Mouse (Mus musculus) CH12.LX (cell line): ENCODE results near the gene Nkx2-5. TPM values are rescaled to one million over a fixed set of nuclear protein-coding genes. Genes with fewer than 3 reads are reported as not detected.

Source experiments
- DNase-seq: peaks from one replicate; pipeline ENCODE4 v3.0.0-alpha.2; 2013; ENCODE audit errors: extremely low read depth
- H3K27ac ChIP-seq: 2 replicates; pipeline ENCODE4 v1.5.1; 2012; ENCODE audit warnings: low read depth, mild to moderate bottlenecking, control low read depth, moderate library complexity; ENCODE audit not compliant: insufficient read depth
- H3K27me3 ChIP-seq: replicated peaks from 2 replicates; pipeline ENCODE3; 2012; ENCODE audit warnings: inconsistent platforms
- H3K36me3 ChIP-seq, 2 experiments: replicated peaks in 1 of 2; 2 replicates each; pipeline versions ENCODE3 to v1.6.1; 2012; ENCODE audit warnings: inconsistent platforms in 1 of 2, low read length in 1 of 2, mild to moderate bottlenecking in 1 of 2, mixed read lengths in 1 of 2, moderate library complexity in 1 of 2; ENCODE audit not compliant: control insufficient read depth in 1 of 2, insufficient read depth in 1 of 2
- H3K4me1 ChIP-seq, 2 experiments: 2 replicates each; pipeline ENCODE4 v1.6.1; 2012; ENCODE audit warnings: inconsistent platforms in 1 of 2, moderate library complexity in 1 of 2; ENCODE audit not compliant: insufficient read depth in 2 of 2, control insufficient read depth in 1 of 2
- H3K4me2 ChIP-seq: 2 replicates; pipeline ENCODE4 v1.6.1; 2012; ENCODE audit warnings: low read depth, mild to moderate bottlenecking, control low read depth; ENCODE audit not compliant: poor library complexity, insufficient read depth, severe bottlenecking
- H3K4me3 ChIP-seq, 3 experiments: fragments of 150-350 bp in 1 of 3; sonication (generic) in 1 of 3; replicated peaks in 1 of 3; 2 replicates each; pipeline versions ENCODE3 to v1.5.1; 2011 to 2012; ENCODE audit warnings: low read depth in 2 of 3, low read length in 2 of 3, mild to moderate bottlenecking in 2 of 3, moderate library complexity in 2 of 3, control low read depth in 1 of 3, improper control_type of control experiment in 1 of 3, inconsistent platforms in 1 of 3, mixed read lengths in 1 of 3; ENCODE audit not compliant: poor library complexity in 1 of 3
- H3K79me2 ChIP-seq: replicated peaks from 2 replicates; pipeline ENCODE4 v1.6.1; 2012; ENCODE audit warnings: mild to moderate bottlenecking, moderate library complexity; ENCODE audit not compliant: control insufficient read depth, poor library complexity, insufficient read depth, severe bottlenecking; ENCODE audit errors: extremely low read depth
- H3K9ac ChIP-seq: 2 replicates; pipeline ENCODE4 v1.6.1; 2012; ENCODE audit warnings: low read depth, mild to moderate bottlenecking, control low read depth, moderate library complexity; ENCODE audit not compliant: insufficient read depth
- H3K9me3 ChIP-seq: replicated peaks from 2 replicates; pipeline ENCODE3; 2012; ENCODE audit warnings: low read length, inconsistent platforms, mixed read lengths
- CHD1 ChIP-seq: IDR thresholded peaks from 2 replicates; pipeline ENCODE4 v1.6.1; 2012; ENCODE audit warnings: low read depth, low read length, improper control_type of control experiment, inconsistent platforms
- E2F4 ChIP-seq: IDR thresholded peaks from 2 replicates; pipeline ENCODE4 v1.6.1; 2011; ENCODE audit warnings: low read depth, low read length, improper control_type of control experiment; ENCODE audit not compliant: insufficient replicate concordance
- JUN ChIP-seq: IDR thresholded peaks from 2 replicates; pipeline ENCODE4 v1.6.1; 2011; ENCODE audit warnings: low read depth, mild to moderate bottlenecking, low read length, improper control_type of control experiment, moderate library complexity; ENCODE audit not compliant: insufficient read depth
- JUND ChIP-seq: conservative IDR thresholded peaks from 2 replicates; pipeline ENCODE4 v1.6.1; 2011; ENCODE audit warnings: low read depth, low read length, improper control_type of control experiment
- KAT2A ChIP-seq: IDR thresholded peaks from 2 replicates; pipeline ENCODE4 v1.6.1; 2012; ENCODE audit warnings: low read length, improper control_type of control experiment, inconsistent platforms; ENCODE audit not compliant: insufficient replicate concordance
- MAFK ChIP-seq: IDR thresholded peaks from 2 replicates; pipeline ENCODE4 v1.6.1; 2011; ENCODE audit warnings: low read length, improper control_type of control experiment; ENCODE audit not compliant: insufficient replicate concordance
- MAZ ChIP-seq: IDR thresholded peaks from 2 replicates; pipeline ENCODE4 v1.6.1; 2012; ENCODE audit warnings: low read depth, mild to moderate bottlenecking, inconsistent platforms, low read length, improper control_type of control experiment, moderate library complexity
- MEF2A ChIP-seq: IDR thresholded peaks from 2 replicates; pipeline ENCODE4 v1.6.1; 2014; ENCODE audit warnings: low read depth, mild to moderate bottlenecking, inconsistent platforms, low read length, improper control_type of control experiment, borderline replicate concordance
- MXI1 ChIP-seq: IDR thresholded peaks from 2 replicates; pipeline ENCODE4 v1.6.1; 2011; ENCODE audit warnings: mild to moderate bottlenecking, low read depth, low read length, improper control_type of control experiment
- NELFE ChIP-seq: IDR thresholded peaks from 2 replicates; pipeline ENCODE4 v1.6.1; 2011; ENCODE audit warnings: low read depth, low read length, improper control_type of control experiment
- NRF1 ChIP-seq: IDR thresholded peaks from 2 replicates; pipeline ENCODE4 v1.6.1; 2014; ENCODE audit warnings: low read depth, mild to moderate bottlenecking, inconsistent platforms, low read length, improper control_type of control experiment, moderate library complexity
- PAX5 ChIP-seq: IDR thresholded peaks from 2 replicates; pipeline ENCODE4 v1.6.1; 2012; ENCODE audit warnings: low read length, inconsistent platforms, mixed read lengths
- RAD21 ChIP-seq: IDR thresholded peaks from 2 replicates; pipeline ENCODE4 v1.6.1; 2011; ENCODE audit warnings: low read depth, mild to moderate bottlenecking, low read length, improper control_type of control experiment, moderate library complexity
- SMC3 ChIP-seq: IDR thresholded peaks from 2 replicates; pipeline ENCODE4 v1.6.1; 2011; ENCODE audit warnings: low read depth, low read length, improper control_type of control experiment
- TBP ChIP-seq: conservative IDR thresholded peaks from 2 replicates; pipeline ENCODE4 v1.6.1; 2011; ENCODE audit warnings: low read depth, low read length, improper control_type of control experiment
- ZC3H11A ChIP-seq: IDR thresholded peaks from 2 replicates; pipeline ENCODE4 v1.6.1; 2012; ENCODE audit warnings: low read depth, mild to moderate bottlenecking, inconsistent platforms, low read length, improper control_type of control experiment
- ZKSCAN1 ChIP-seq: IDR thresholded peaks from 2 replicates; pipeline ENCODE4 v1.6.1; 2012; ENCODE audit warnings: low read depth, inconsistent platforms, low read length, improper control_type of control experiment, borderline replicate concordance
- ZMIZ1 ChIP-seq: IDR thresholded peaks from 2 replicates; pipeline ENCODE4 v1.6.1; 2012; ENCODE audit warnings: low read depth, mild to moderate bottlenecking, inconsistent platforms, low read length, improper control_type of control experiment
- dilution Hi-C: fragments of 300-500 bp; cut with MboI; formaldehyde crosslinking; loops from 2 replicates; pipeline ENCODE4 v1.14.3; 2020; ENCODE audit warnings: low sequenced_read_pairs; ENCODE audit not compliant: extremely low pct_unique_long_range_greater_than_20kb, extremely low pct_ligation_motif_present
- in situ Hi-C: fragments of 300-500 bp; cut with MboI; formaldehyde crosslinking; loops from 3 replicates; pipeline ENCODE4 v1.14.3; 2019; ENCODE audit warnings: low sequenced_read_pairs, low pct_ligation_motif_present, low pct_unique_long_range_greater_than_20kb, mixed read lengths
- polyA plus RNA-seq: library from polyadenylated mRNA; unstranded; fragments of >175 nt; gene quantifications from 2 replicates; pipeline ENCODE4 v1.2.1, GENCODE M21; 2012; ENCODE audit warnings: low read depth; ENCODE audit not compliant: insufficient read length
- total RNA-seq, 2 experiments: library from RNA; depleted of rRNA; stranded (reverse); fragments of 300-350 nt in 1 of 2; fragments of >200 nt in 1 of 2; gene quantifications; 2 replicates each; pipeline ENCODE4 v1.2.3; 2012 to 2014

The Nkx2-5 gene
- total and polyA plus RNA-seq, 3 experiments, result not detected

DNA sequence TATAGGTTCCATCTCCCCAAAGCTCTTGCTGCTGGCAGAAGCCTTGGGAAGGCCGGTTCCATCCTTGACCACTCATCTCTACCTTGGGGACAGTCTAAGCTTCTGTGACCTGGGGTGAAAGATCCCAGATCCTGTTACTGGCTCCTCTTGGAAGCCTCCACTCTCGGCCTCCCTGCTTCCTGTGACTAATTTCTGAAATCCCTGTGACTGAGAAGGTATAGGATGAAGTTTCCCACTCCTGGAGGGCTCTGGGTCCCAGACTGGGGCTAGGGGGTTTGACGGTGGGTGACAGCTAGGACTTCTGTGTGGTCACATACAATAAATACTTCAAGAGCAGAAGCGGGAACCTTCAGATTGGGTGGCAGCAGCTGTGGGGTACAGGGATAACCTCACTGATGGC lies 16.1 kb upstream of the Nkx2-5 start:
- dilution Hi-C loops, result no loop called here
- Histone ChIP-seq H3K4me2 (no peak overlapping the region), H3K36me3 (no peaks in the 10 kb centered on the region), H3K4me3 (no peak overlapping the region), H3K4me1 (peaks cover 10 to 24% of the 10 kb centered on the region in 2 experiments), H3K9me3 (peaks cover 7% of the 10 kb centered on the region), H3K27ac (no peak overlapping the region), H3K27me3 (no peaks in the 10 kb centered on the region), H3K79me2 (no peaks in the 10 kb centered on the region), H3K9ac (no peak overlapping the region)
- in situ Hi-C loops, result loop anchor here (5.0 kb wide), 1 partner anchor 44 kb away; no protein-coding TSS in a partner anchor
- DNase-seq, result no peak
- no peak for TF ChIP-seq ZMIZ1
- TF ChIP-seq TBP, result no peak
- TF ChIP-seq SMC3, result no peak
- TF ChIP-seq NRF1, result no peak
- no peak for TF ChIP-seq PAX5
- no peak for TF ChIP-seq MEF2A
- TF ChIP-seq ZKSCAN1, result no peak
- TF ChIP-seq MAFK, result no peak
- no peak for TF ChIP-seq MAZ
- no peak for TF ChIP-seq CHD1
- TF ChIP-seq JUND, result no peak
- TF ChIP-seq E2F4, result no peak
- no peak for TF ChIP-seq ZC3H11A
- no peak for TF ChIP-seq NELFE
- no peak for TF ChIP-seq KAT2A
- TF ChIP-seq RAD21, result no peak
- no peak for TF ChIP-seq JUN

- Histone ChIP-seq H3K9me3 (no peaks in the 10 kb centered on the region), H3K36me3 (no peaks in the 10 kb centered on the region), H3K4me1 (peaks cover 0 to 8% of the 10 kb centered on the region in 2 experiments; a peak in 3 of 4 replicates), H3K4me2 (no peak overlapping the region), H3K27me3 (no peaks in the 10 kb centered on the region), H3K4me3 (no peak overlapping the region), H3K27ac (no peak overlapping the region), H3K9ac (no peak overlapping the region), H3K79me2 (no peaks in the 10 kb centered on the region)
- no peak for TF ChIP-seq MXI1
- in situ Hi-C loops, result no loop called here
- no peak for DNase-seq
- dilution Hi-C loops, result no loop called here
Observed at GRCm38 (mm10) chr17:26852262-26852661, 7.5 kb upstream of the Nkx2-5 start.
